Mouse (Mus musculus): ENCODE measurements around the gene Olfr711.
"Not testable (repeated sequence)": the region's sequence is repeated elsewhere in the genome, so short reads cannot be mapped to it uniquely, and the experiment has no call there.

Olfr711 gene

GRCm38 (mm10) chr7:106975353-106975752 is at the start of gene Olfr711:
Gene Olfr711 (minus strand): TSS chr7:106975453.
- DNase-seq (ENCODE audit: low spot score): no peak

- no peak for DNase-seq (ENCODE audit: low spot score)
Observed at GRCm38 (mm10) chr7:107005972-107006371, 30.7 kb upstream of the Olfr711 start, which contains the start of gene Olfr2. Gene Olfr2 (minus strand): TSS chr7:107006072.

GRCm38 (mm10) chr7:107004169-107004568 is 28.9 kb upstream of the Olfr711 start:
- DNase-seq (ENCODE audit: low spot score): no peak

GRCm38 (mm10) chr7:107000798-107001197 is 25.5 kb upstream of the Olfr711 start:
- no peak for DNase-seq (ENCODE audit: low spot score)

GRCm38 (mm10) chr7:106985236-106985635 is 10.0 kb upstream of the Olfr711 start:
- DNase-seq (ENCODE audit: low spot score): no peak

- DNase-seq (ENCODE audit: low spot score): peak; percentile 1
Observed at GRCm38 (mm10) chr7:106967503-106967902, 7.8 kb downstream of the Olfr711 start.

GRCm38 (mm10) chr7:106963837-106964236 is 11.4 kb downstream of the Olfr711 start, which contains the start of gene Olfr6:
Gene Olfr6 (minus strand): TSS chr7:106963937.
- no peak for DNase-seq (ENCODE audit: low spot score)

GRCm38 (mm10) chr7:106948212-106948611 is 27.0 kb downstream of the Olfr711 start, which contains the start of gene Olfr710:
Gene Olfr710 (minus strand): TSS chr7:106948312.
- DNase-seq (ENCODE audit: low spot score): no peak

- DNase-seq (ENCODE audit: low spot score): no peak
Observed at GRCm38 (mm10) chr7:106932119-106932518, 43.1 kb downstream of the Olfr711 start, which contains the start of gene Olfr709-ps1. Gene Olfr709-ps1 (minus strand): TSS chr7:106932219.

- not testable (repeated sequence) for DNase-seq (ENCODE audit: low spot score)
Observed at GRCm38 (mm10) chr7:106920961-106921360, 54.3 kb downstream of the Olfr711 start.
